Mouse (Mus musculus): ENCODE results near the gene Tm6sf1.

The Tm6sf1 gene

GRCm38 (mm10) chr7:81904094-81904493, 45.3 kb downstream of the Tm6sf1 start:
- no peak for DNase-seq

GRCm38 (mm10) chr7:81904926-81905325, 46.1 kb downstream of the Tm6sf1 start:
- DNase-seq = no peak

GRCm38 (mm10) chr7:81918316-81918715, 59.5 kb downstream of the Tm6sf1 start:
- no peak for DNase-seq

- DNase-seq = no peak
These were observed 61.5 kb downstream of the Tm6sf1 start for GRCm38 (mm10) chr7:81920314-81920713.

- no peak for DNase-seq
These were observed 62.7 kb downstream of the Tm6sf1 start for GRCm38 (mm10) chr7:81921379-81921952.

GRCm38 (mm10) chr7:81928998-81929397, 70.2 kb downstream of the Tm6sf1 start:
- no peak for DNase-seq

GRCm38 (mm10) chr7:81932521-81933045, 73.8 kb downstream of the Tm6sf1 start:
- DNase-seq = no peak

- DNase-seq = no peak
These were observed 74.3 kb downstream of the Tm6sf1 start for GRCm38 (mm10) chr7:81933061-81933600.

- peak; percentile 36 for DNase-seq
These were observed 74.9 kb downstream of the Tm6sf1 start for GRCm38 (mm10) chr7:81933601-81934266.
